Mouse (Mus musculus): Measurements from ENCODE around the gene Tmem242.

- TF ChIP-seq CTCF (IDR thresholded peaks at IDR 0.05; ENCODE audit: low read depth, low read length) = peak; percentile 82
- TF ChIP-seq POLR2A (IDR thresholded peaks at IDR 0.05; ENCODE audit: extremely low read depth, insufficient read depth, low read length) = peak; percentile 39; the same call in 1 of the 2 replicates
These were observed at the start of gene Tmem242 for GRCm38 (mm10) chr17:5440159-5440971.
